Mouse (Mus musculus) stomach, embryonic 16.5 days (tissue): ENCODE data around the gene Slc5a10. TPM values are rescaled to one million over a fixed set of nuclear protein-coding genes. Genes with fewer than 3 reads are reported as not detected.

Experiments used
- ATAC-seq: fragments of 200-750 bp; cut with Nextera tagmentation; 2 replicates; pipeline ENCODE4 v1.8.0; 2017; ENCODE audit warnings: moderate number of reproducible peaks, moderate TSS enrichment; ENCODE audit not compliant: insufficient read depth, low FRiP score
- H3K27ac ChIP-seq: fragments of 300-500 bp; sonication (generic); 2 replicates; pipeline ENCODE4 v1.5.1; 2014; ENCODE audit warnings: low read length
- H3K27me3 ChIP-seq: fragments of 300-500 bp; sonication (generic); 2 replicates; pipeline ENCODE4 v1.6.1; 2014; ENCODE audit warnings: low read length, control low read depth, mixed read lengths; ENCODE audit not compliant: control insufficient read depth, insufficient read depth
- H3K36me3 ChIP-seq: fragments of 300-500 bp; sonication (generic); 2 replicates; pipeline ENCODE4 v1.6.1; 2014; ENCODE audit warnings: low read length; ENCODE audit not compliant: control insufficient read depth, insufficient read depth
- H3K4me1 ChIP-seq: fragments of 300-500 bp; sonication (generic); 2 replicates; pipeline ENCODE4 v1.6.1; 2014; ENCODE audit warnings: low read length, control low read depth, mixed read lengths; ENCODE audit not compliant: control insufficient read depth, insufficient read depth
- H3K4me2 ChIP-seq: fragments of 300-500 bp; sonication (generic); 2 replicates; pipeline ENCODE4 v1.6.1; 2014; ENCODE audit warnings: low read depth, low read length, mixed read lengths
- H3K4me3 ChIP-seq: fragments of 300-500 bp; sonication (generic); replicated peaks from 2 replicates; pipeline ENCODE4 v1.5.1; 2014; ENCODE audit warnings: mild to moderate bottlenecking, low read length
- H3K9ac ChIP-seq: fragments of 300-500 bp; sonication (generic); 2 replicates; pipeline ENCODE4 v1.6.1; 2014; ENCODE audit warnings: low read length
- H3K9me3 ChIP-seq: fragments of 300-500 bp; sonication (generic); replicated peaks from 2 replicates; pipeline ENCODE4 v1.6.1; 2016; ENCODE audit warnings: low read length, control low read depth; ENCODE audit not compliant: control insufficient read depth
- WGBS: fragments of 180-500 bp; shearing (Covaris S2); extraction: QIAGEN DNeasy Blood & Tissue Kit; methylation state at CpG from one replicate; pipeline ENCODE4 v1.1.7; 2014; 5-methylcytosine and 5-hydroxymethylcytosine counted together
- polyA plus RNA-seq: library from polyadenylated mRNA; unstranded; fragments of >200 nt; fragmentation: Nextera tagmentation; extraction: Ambion mirVana; gene quantifications from 2 replicates; pipeline ENCODE4 v1.2.1, GENCODE M21; 2015

The Slc5a10 gene
- polyA plus RNA-seq, 1 experiment from 2014 or later = not detected

DNA sequence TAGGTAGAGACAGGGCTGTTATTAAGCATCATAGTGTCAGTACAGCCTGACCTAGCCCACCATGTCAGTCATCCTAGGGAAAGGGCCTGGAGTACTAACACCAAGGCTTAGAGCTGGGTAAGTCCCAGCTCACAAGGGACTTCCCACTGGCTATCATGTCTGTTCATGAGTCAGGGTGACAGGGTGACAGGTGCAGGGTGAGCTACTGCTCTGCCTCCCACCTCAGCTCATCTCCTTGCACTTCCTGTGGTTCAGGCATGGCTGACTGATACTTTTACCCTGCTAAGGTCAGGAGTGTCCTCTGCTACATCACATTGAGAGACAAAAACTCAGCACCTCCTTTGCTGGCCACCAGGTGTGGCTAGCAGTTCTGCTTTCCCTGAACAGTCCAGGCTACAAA is 21.8 kb downstream of the Slc5a10 start:
- Histone ChIP-seq H3K4me3 (no peak overlapping the region), H3K9ac (no peak overlapping the region), H3K4me2 (no peak overlapping the region), H3K36me3 (no peaks in the 10 kb centered on the region), H3K9me3 (no peaks in the 10 kb centered on the region), H3K27ac (no peak overlapping the region), H3K4me1 (peaks cover 5% of the 10 kb centered on the region; the same call in 1 of the 2 replicates), H3K27me3 (no peaks in the 10 kb centered on the region)
- ATAC-seq = no peak

DNA sequence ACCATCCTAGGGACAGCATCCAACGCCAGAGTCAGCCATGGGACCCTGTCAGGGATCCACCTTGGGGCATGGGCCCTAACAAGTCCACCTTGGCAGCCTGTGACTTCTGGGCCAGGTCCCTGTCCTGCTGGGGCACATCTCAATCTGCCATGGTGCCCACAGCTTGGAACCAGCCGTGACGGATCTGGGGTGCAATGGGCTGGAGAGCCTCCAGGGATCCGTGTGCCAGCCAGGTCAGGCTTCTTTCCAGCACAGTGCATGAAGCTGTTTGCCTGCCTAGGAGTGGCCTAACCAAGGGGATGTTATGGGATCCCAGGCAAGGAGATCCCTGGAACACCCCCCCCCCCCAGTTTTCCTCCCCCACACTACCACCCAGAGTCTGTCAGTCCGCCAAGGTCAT is 27.6 kb downstream of the Slc5a10 start:
- H3K4me2 ChIP-seq = no peak overlapping the region
- H3K4me3 ChIP-seq = no peak overlapping the region
- H3K9ac ChIP-seq = no peak overlapping the region
- H3K27me3 ChIP-seq = no peaks in the 10 kb centered on the region
- H3K27ac ChIP-seq = no peak overlapping the region
- no peaks in the 10 kb centered on the region for H3K9me3 ChIP-seq
- ATAC-seq = no peak
- no peaks in the 10 kb centered on the region for H3K36me3 ChIP-seq
- WGBS = 86% methylated on average over 5 of the region's 5 CpGs
- no peaks in the 10 kb centered on the region for H3K4me1 ChIP-seq

GRCm38 (mm10) chr11:61687595-61687994 is 33.0 kb downstream of the Slc5a10 start:
- Histone ChIP-seq H3K9ac (no peak overlapping the region), H3K4me1 (peaks cover 15% of the 10 kb centered on the region; the same call in 1 of the 2 replicates), H3K4me3 (no peak overlapping the region), H3K4me2 (no peak overlapping the region), H3K36me3 (no peaks in the 10 kb centered on the region), H3K27ac (peak overlapping the region; percentile 64), H3K9me3 (no peaks in the 10 kb centered on the region), H3K27me3 (peaks cover 14% of the 10 kb centered on the region; the same call in 1 of the 2 replicates)
- ATAC-seq = no peak
- 48% methylated on average over 2 of the region's 2 CpGs for WGBS

DNA sequence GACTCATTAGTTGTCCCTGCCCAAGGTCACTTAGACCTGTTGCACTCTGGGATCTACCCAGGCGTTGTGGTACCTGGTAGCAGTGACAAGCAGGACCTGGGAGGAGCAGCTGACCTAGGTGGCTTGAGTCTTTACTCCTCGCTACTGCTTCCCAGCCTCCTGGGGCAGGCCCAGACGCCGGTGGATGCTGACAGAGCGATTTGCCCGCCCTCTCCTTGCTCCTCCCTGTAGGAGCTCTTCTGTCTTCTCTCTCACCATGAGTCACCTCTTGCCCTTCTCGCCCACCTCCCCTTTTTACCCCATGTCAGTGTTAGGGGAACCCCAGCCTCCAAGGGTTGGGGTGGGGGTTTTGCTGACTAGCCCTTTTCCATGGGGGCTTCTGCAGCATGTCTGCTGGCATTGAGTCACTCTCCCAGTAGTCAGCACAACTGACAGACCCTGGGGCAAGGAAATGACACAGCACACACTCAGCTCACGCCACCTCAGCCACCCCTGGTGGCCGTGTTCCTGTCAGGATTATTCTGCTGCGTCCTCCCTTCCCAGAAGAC is 33.6 kb downstream of the Slc5a10 start:
- Histone ChIP-seq H3K4me2 (peak overlapping the region; percentile 24; the same call in 1 of the 2 replicates), H3K4me3 (no peak overlapping the region), H3K27me3 (peaks cover 14% of the 10 kb centered on the region; the same call in 1 of the 2 replicates), H3K9ac (no peak overlapping the region; the same call in 1 of the 2 replicates), H3K4me1 (peaks cover 15% of the 10 kb centered on the region; the same call in 1 of the 2 replicates), H3K27ac (peak overlapping the region; percentile 64), H3K9me3 (no peaks in the 10 kb centered on the region), H3K36me3 (no peaks in the 10 kb centered on the region)
- WGBS = 50% methylated on average over 10 of the region's 10 CpGs
- no peak for ATAC-seq

GRCm38 (mm10) chr11:61686141-61686540 is 34.5 kb downstream of the Slc5a10 start:
- Histone ChIP-seq H3K4me2 (peak overlapping the region; percentile 67; the same call in 1 of the 2 replicates), H3K36me3 (no peaks in the 10 kb centered on the region), H3K4me3 (peak overlapping the region; percentile 54; the same call in 1 of the 2 replicates), H3K9me3 (no peaks in the 10 kb centered on the region), H3K4me1 (peaks cover 15% of the 10 kb centered on the region; the same call in 1 of the 2 replicates), H3K27me3 (peaks cover 14% of the 10 kb centered on the region; the same call in 1 of the 2 replicates), H3K9ac (no peak overlapping the region), H3K27ac (0 out of 2 replicates have a peak overlapping the region, but pooled peaks have one; percentile 3)
- ATAC-seq = no peak
- WGBS = 40% methylated on average over 2 of the region's 2 CpGs

- H3K27ac ChIP-seq = no peak overlapping the region
These were observed 35.4 kb downstream of the Slc5a10 start for GRCm38 (mm10) chr11:61685119-61685725.

GRCm38 (mm10) chr11:61683907-61684731 is 36.5 kb downstream of the Slc5a10 start, which contains the start of gene Fam83g:
Gene Fam83g, plus strand, starts transcription at chr11:61684091.
- Histone ChIP-seq H3K27ac (0 out of 2 replicates have a peak within 1 kb of the TSS, but pooled peaks have one; percentile 58), H3K4me3 (peak within 1 kb of the TSS; percentile 54), H3K36me3 (no peaks in the 10 kb centered on the region), H3K9me3 (no peaks in the 10 kb centered on the region), H3K9ac (peak within 1 kb of the TSS; percentile 68), H3K4me1 (peaks cover 15% of the 10 kb centered on the region; the same call in 1 of the 2 replicates), H3K27me3 (peaks cover 14% of the 10 kb centered on the region; the same call in 1 of the 2 replicates), H3K4me2 (peak within 1 kb of the TSS; percentile 67)
- ATAC-seq = peak; percentile 86
- WGBS = 3% methylated on average over 76 of the region's 76 CpGs

More at GRCm38 (mm10) chr11:61685119-61685725, 35.4 kb downstream of the Slc5a10 start:
- H3K4me1 ChIP-seq = peaks cover 15% of the 10 kb centered on the region; the same call in 1 of the 2 replicates
- ATAC-seq = no peak
- peak overlapping the region; percentile 68 for H3K9ac ChIP-seq
- H3K36me3 ChIP-seq = no peaks in the 10 kb centered on the region
- peak overlapping the region; percentile 67 for H3K4me2 ChIP-seq
- WGBS = 66% methylated on average over 8 of the region's 8 CpGs
- peak overlapping the region; percentile 54 for H3K4me3 ChIP-seq
- H3K27me3 ChIP-seq = peaks cover 14% of the 10 kb centered on the region; the same call in 1 of the 2 replicates
- H3K9me3 ChIP-seq = no peaks in the 10 kb centered on the region

DNA sequence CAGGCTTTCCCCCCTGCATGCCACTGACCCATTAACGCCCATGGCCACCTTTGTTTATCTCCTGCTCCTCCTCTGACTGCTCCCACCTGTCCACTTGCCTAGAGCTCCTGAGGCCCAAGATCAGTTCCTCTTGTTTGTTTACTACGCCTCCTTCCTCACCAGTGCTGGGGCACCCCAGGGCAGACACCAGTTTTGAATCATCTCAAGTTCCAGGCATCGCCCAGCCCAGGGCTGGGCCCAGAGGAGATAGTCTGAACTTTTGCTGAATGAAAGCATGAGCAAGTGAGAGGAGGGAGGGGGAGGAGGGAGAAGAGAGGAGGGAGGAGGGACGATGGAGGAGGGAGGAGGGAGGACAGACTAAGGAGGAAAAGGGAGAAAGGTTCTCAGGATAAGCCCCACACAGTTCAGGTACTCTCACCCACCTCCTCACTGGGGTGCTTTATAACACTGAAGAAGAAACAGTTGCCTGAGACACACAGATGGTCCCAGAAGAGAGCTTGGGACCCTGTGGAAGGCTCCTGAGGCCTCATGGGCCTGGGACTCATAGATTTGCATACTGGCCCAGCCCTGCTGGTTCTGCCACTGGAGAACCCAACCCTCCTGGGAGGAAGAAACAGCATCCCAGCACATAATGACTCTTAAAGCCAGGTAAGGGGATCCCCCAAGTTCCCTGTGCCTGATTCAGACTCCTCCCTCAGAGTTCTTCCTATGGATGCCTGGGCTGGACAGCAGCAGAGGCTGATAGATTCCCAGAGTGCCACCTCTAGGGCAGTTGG is 41.3 kb downstream of the Slc5a10 start:
- Histone ChIP-seq H3K36me3 (no peaks in the 10 kb centered on the region), H3K4me3 (no peak overlapping the region), H3K9me3 (no peaks in the 10 kb centered on the region), H3K27me3 (peaks cover 14% of the 10 kb centered on the region; the same call in 1 of the 2 replicates), H3K4me2 (no peak overlapping the region), H3K9ac (no peak overlapping the region), H3K27ac (no peak overlapping the region), H3K4me1 (peaks cover 15% of the 10 kb centered on the region)
- 45% methylated on average over 4 of the region's 4 CpGs for WGBS
- no peak for ATAC-seq
